Mouse (Mus musculus) CH12.LX (cell line): ENCODE measurements around the gene Dyrk3. TPM values are rescaled to one million over a fixed set of nuclear protein-coding genes. Genes with fewer than 3 reads are reported as not detected.

Source experiments
- DNase-seq: peaks from one replicate; pipeline ENCODE4 v3.0.0-alpha.2; 2013; ENCODE audit errors: extremely low read depth
- H3K27ac ChIP-seq: 2 replicates; pipeline ENCODE4 v1.5.1; 2012; ENCODE audit warnings: low read depth, mild to moderate bottlenecking, control low read depth, moderate library complexity; ENCODE audit not compliant: insufficient read depth
- H3K27me3 ChIP-seq: replicated peaks from 2 replicates; pipeline ENCODE3; 2012; ENCODE audit warnings: inconsistent platforms
- H3K36me3 ChIP-seq, 2 experiments: replicated peaks in 1 of 2; 2 replicates each; pipeline versions ENCODE3 to v1.6.1; 2012; ENCODE audit warnings: inconsistent platforms in 1 of 2, low read length in 1 of 2, mild to moderate bottlenecking in 1 of 2, mixed read lengths in 1 of 2, moderate library complexity in 1 of 2; ENCODE audit not compliant: control insufficient read depth in 1 of 2, insufficient read depth in 1 of 2
- H3K4me1 ChIP-seq, 2 experiments: 2 replicates each; pipeline ENCODE4 v1.6.1; 2012; ENCODE audit warnings: inconsistent platforms in 1 of 2, moderate library complexity in 1 of 2; ENCODE audit not compliant: insufficient read depth in 2 of 2, control insufficient read depth in 1 of 2
- H3K4me2 ChIP-seq: 2 replicates; pipeline ENCODE4 v1.6.1; 2012; ENCODE audit warnings: low read depth, mild to moderate bottlenecking, control low read depth; ENCODE audit not compliant: poor library complexity, insufficient read depth, severe bottlenecking
- H3K4me3 ChIP-seq, 3 experiments: fragments of 150-350 bp in 1 of 3; sonication (generic) in 1 of 3; replicated peaks in 1 of 3; 2 replicates each; pipeline versions ENCODE3 to v1.5.1; 2011 to 2012; ENCODE audit warnings: low read depth in 2 of 3, low read length in 2 of 3, mild to moderate bottlenecking in 2 of 3, moderate library complexity in 2 of 3, control low read depth in 1 of 3, improper control_type of control experiment in 1 of 3, inconsistent platforms in 1 of 3, mixed read lengths in 1 of 3; ENCODE audit not compliant: poor library complexity in 1 of 3
- H3K79me2 ChIP-seq: replicated peaks from 2 replicates; pipeline ENCODE4 v1.6.1; 2012; ENCODE audit warnings: mild to moderate bottlenecking, moderate library complexity; ENCODE audit not compliant: control insufficient read depth, poor library complexity, insufficient read depth, severe bottlenecking; ENCODE audit errors: extremely low read depth
- H3K9ac ChIP-seq: 2 replicates; pipeline ENCODE4 v1.6.1; 2012; ENCODE audit warnings: low read depth, mild to moderate bottlenecking, control low read depth, moderate library complexity; ENCODE audit not compliant: insufficient read depth
- H3K9me3 ChIP-seq: replicated peaks from 2 replicates; pipeline ENCODE3; 2012; ENCODE audit warnings: low read length, inconsistent platforms, mixed read lengths
- CHD2 ChIP-seq: IDR thresholded peaks from 2 replicates; pipeline ENCODE4 v1.6.1; 2011; ENCODE audit warnings: low read length, improper control_type of control experiment
- ELF1 ChIP-seq: IDR thresholded peaks from 2 replicates; pipeline ENCODE4 v1.6.1; 2014; ENCODE audit warnings: low read depth, mild to moderate bottlenecking, inconsistent platforms, low read length, improper control_type of control experiment
- EP300 ChIP-seq: IDR thresholded peaks from 2 replicates; pipeline ENCODE4 v1.6.1; 2011; ENCODE audit warnings: low read length, improper control_type of control experiment
- HCFC1 ChIP-seq: IDR thresholded peaks from 2 replicates; pipeline ENCODE4 v1.6.1; 2012; ENCODE audit warnings: low read depth, mild to moderate bottlenecking, inconsistent platforms, low read length, improper control_type of control experiment
- IRF4 ChIP-seq: IDR thresholded peaks from 2 replicates; pipeline ENCODE4 v1.6.1; 2014; ENCODE audit warnings: low read depth, mild to moderate bottlenecking, inconsistent platforms, low read length, improper control_type of control experiment
- JUN ChIP-seq: IDR thresholded peaks from 2 replicates; pipeline ENCODE4 v1.6.1; 2011; ENCODE audit warnings: low read depth, mild to moderate bottlenecking, low read length, improper control_type of control experiment, moderate library complexity; ENCODE audit not compliant: insufficient read depth
- JUND ChIP-seq: conservative IDR thresholded peaks from 2 replicates; pipeline ENCODE4 v1.6.1; 2011; ENCODE audit warnings: low read depth, low read length, improper control_type of control experiment
- MAZ ChIP-seq: IDR thresholded peaks from 2 replicates; pipeline ENCODE4 v1.6.1; 2012; ENCODE audit warnings: low read depth, mild to moderate bottlenecking, inconsistent platforms, low read length, improper control_type of control experiment, moderate library complexity
- MXI1 ChIP-seq: IDR thresholded peaks from 2 replicates; pipeline ENCODE4 v1.6.1; 2011; ENCODE audit warnings: mild to moderate bottlenecking, low read depth, low read length, improper control_type of control experiment
- MYC ChIP-seq: IDR thresholded peaks from 2 replicates; pipeline ENCODE4 v1.6.1; 2011; ENCODE audit warnings: low read depth, mild to moderate bottlenecking, improper control_type of control experiment, low read length
- PAX5 ChIP-seq: IDR thresholded peaks from 2 replicates; pipeline ENCODE4 v1.6.1; 2012; ENCODE audit warnings: low read length, inconsistent platforms, mixed read lengths
- POLR2A ChIP-seq: IDR thresholded peaks from 2 replicates; pipeline ENCODE4 v1.6.1; 2011; ENCODE audit warnings: low read depth, mild to moderate bottlenecking, improper control_type of control experiment, low read length
- RAD21 ChIP-seq: IDR thresholded peaks from 2 replicates; pipeline ENCODE4 v1.6.1; 2011; ENCODE audit warnings: low read depth, mild to moderate bottlenecking, low read length, improper control_type of control experiment, moderate library complexity
- RCOR1 ChIP-seq: conservative IDR thresholded peaks from 2 replicates; pipeline ENCODE4 v1.6.1; 2012; ENCODE audit warnings: low read depth, mild to moderate bottlenecking, inconsistent platforms, low read length, improper control_type of control experiment
- SIN3A ChIP-seq: IDR thresholded peaks from 2 replicates; pipeline ENCODE4 v1.6.1; 2012; ENCODE audit warnings: low read length, improper control_type of control experiment, inconsistent platforms
- TBP ChIP-seq: conservative IDR thresholded peaks from 2 replicates; pipeline ENCODE4 v1.6.1; 2011; ENCODE audit warnings: low read depth, low read length, improper control_type of control experiment
- UBTF ChIP-seq: IDR thresholded peaks from 2 replicates; pipeline ENCODE4 v1.6.1; 2012; ENCODE audit warnings: low read depth, mild to moderate bottlenecking, inconsistent platforms, low read length, improper control_type of control experiment, moderate library complexity
- ZC3H11A ChIP-seq: IDR thresholded peaks from 2 replicates; pipeline ENCODE4 v1.6.1; 2012; ENCODE audit warnings: low read depth, mild to moderate bottlenecking, inconsistent platforms, low read length, improper control_type of control experiment
- dilution Hi-C: fragments of 300-500 bp; cut with MboI; formaldehyde crosslinking; loops from 2 replicates; pipeline ENCODE4 v1.14.3; 2020; ENCODE audit warnings: low sequenced_read_pairs; ENCODE audit not compliant: extremely low pct_unique_long_range_greater_than_20kb, extremely low pct_ligation_motif_present
- in situ Hi-C: fragments of 300-500 bp; cut with MboI; formaldehyde crosslinking; loops from 3 replicates; pipeline ENCODE4 v1.14.3; 2019; ENCODE audit warnings: low sequenced_read_pairs, low pct_ligation_motif_present, low pct_unique_long_range_greater_than_20kb, mixed read lengths
- polyA plus RNA-seq: library from polyadenylated mRNA; unstranded; fragments of >175 nt; gene quantifications from 2 replicates; pipeline ENCODE4 v1.2.1, GENCODE M21; 2012; ENCODE audit warnings: low read depth; ENCODE audit not compliant: insufficient read length
- total RNA-seq, 2 experiments: library from RNA; depleted of rRNA; stranded (reverse); fragments of 300-350 nt in 1 of 2; fragments of >200 nt in 1 of 2; gene quantifications; 2 replicates each; pipeline ENCODE4 v1.2.3; 2012 to 2014

The Dyrk3 gene
- total and polyA plus RNA-seq, 3 experiments: 6.4 to 10.1 (median 8.2) TPM

GRCm38 (mm10) chr1:131125987-131126744 is 12.0 kb downstream of the Dyrk3 start (continued):
- TF ChIP-seq TBP: no peak
- no peak for TF ChIP-seq UBTF
- no peak for TF ChIP-seq JUND
- TF ChIP-seq CHD2: no peak
- no peak for TF ChIP-seq ELF1
- TF ChIP-seq MAZ: no peak
- TF ChIP-seq HCFC1: no peak
- TF ChIP-seq EP300: no peak
- TF ChIP-seq JUN: no peak

GRCm38 (mm10) chr1:131123522-131124265 is 14.4 kb downstream of the Dyrk3 start:
- Histone ChIP-seq H3K9me3 (no peaks in the 10 kb centered on the region), H3K27ac (no peak overlapping the region), H3K4me2 (no peak overlapping the region), H3K9ac (no peak overlapping the region), H3K4me3 (no peak overlapping the region), H3K27me3 (no peaks in the 10 kb centered on the region), H3K4me1 (peaks cover 0 to 8% of the 10 kb centered on the region in 2 experiments; a peak in 2 of 4 replicates), H3K79me2 (no peaks in the 10 kb centered on the region), H3K36me3 (peaks cover 15 to 24% of the 10 kb centered on the region in 2 experiments)
- no peak for DNase-seq
- in situ Hi-C loops: no loop called here
- dilution Hi-C loops: no loop called here
- TF ChIP-seq MYC (no peak), PAX5 (no peak), RCOR1 (no peak), HCFC1 (no peak), POLR2A (no peak), SIN3A (no peak), MXI1 (no peak), CHD2 (no peak), RAD21 (no peak), IRF4 (no peak), ELF1 (no peak), ZC3H11A (no peak)
